Mouse (Mus musculus) heart, postnatal 0 days (tissue): ENCODE data around the gene Swt1. TPM values are rescaled to one million over a fixed set of nuclear protein-coding genes. Genes with fewer than 3 reads are reported as not detected.

ENCODE experiments used
- ATAC-seq: fragments of 200-750 bp; cut with Nextera tagmentation; 2 replicates; pipeline ENCODE4 v1.8.0; 2017; ENCODE audit warnings: low read depth, moderate number of reproducible peaks, moderate library complexity; ENCODE audit not compliant: insufficient read depth
- DNase-seq: peaks from one replicate; pipeline ENCODE4 v3.0.0-alpha.2; 2016; ENCODE audit warnings: low spot score
- H3K27ac ChIP-seq: fragments of 300-500 bp; sonication (generic); 2 replicates; pipeline ENCODE4 v1.5.1; 2014; ENCODE audit warnings: low read depth, mild to moderate bottlenecking
- H3K27me3 ChIP-seq: fragments of 300-500 bp; sonication (generic); 2 replicates; pipeline ENCODE4 v1.6.1; 2014; ENCODE audit warnings: low read length, mixed read lengths; ENCODE audit not compliant: control insufficient read depth, insufficient read depth
- H3K36me3 ChIP-seq: fragments of 300-500 bp; sonication (generic); replicated peaks from 2 replicates; pipeline ENCODE4 v1.6.1; 2014; ENCODE audit warnings: low read length, mixed read lengths; ENCODE audit not compliant: control insufficient read depth, insufficient read depth
- H3K4me1 ChIP-seq: fragments of 300-500 bp; sonication (generic); 2 replicates; pipeline ENCODE4 v1.6.1; 2014; ENCODE audit warnings: antibody characterized with exemption; ENCODE audit not compliant: control insufficient read depth, insufficient read depth
- H3K4me2 ChIP-seq: fragments of 300-500 bp; sonication (generic); 2 replicates; pipeline ENCODE4 v1.6.1; 2014; ENCODE audit warnings: low read depth, mild to moderate bottlenecking, low read length, moderate library complexity
- H3K4me3 ChIP-seq: fragments of 300-500 bp; sonication (generic); 2 replicates; pipeline ENCODE4 v1.5.1; 2014; ENCODE audit warnings: low read depth, low read length
- H3K9ac ChIP-seq: fragments of 300-500 bp; sonication (generic); replicated peaks from 2 replicates; pipeline ENCODE4 v1.6.1; 2014; ENCODE audit warnings: low read depth, low read length, mixed read lengths
- H3K9me3 ChIP-seq: fragments of 300-500 bp; sonication (generic); replicated peaks from 2 replicates; pipeline ENCODE4 v1.6.1; 2016; ENCODE audit warnings: low read length; ENCODE audit not compliant: control insufficient read depth
- CTCF ChIP-seq: IDR thresholded peaks from 2 replicates; pipeline ENCODE4 v1.5.1; 2016; ENCODE audit warnings: antibody characterized with exemption, control low read depth, low read depth
- EP300 ChIP-seq: IDR thresholded peaks from 2 replicates; pipeline ENCODE4 v1.6.1; 2016; ENCODE audit warnings: antibody characterized with exemption, low read depth
- whole genome bisulfite sequencing: fragments of 180-500 bp; shearing (Covaris S2); extraction: QIAGEN DNeasy Blood & Tissue Kit; methylation state at CpG from one replicate; pipeline ENCODE4 v1.1.7; 2014; 5-methylcytosine and 5-hydroxymethylcytosine counted together
- polyA plus RNA-seq: library from polyadenylated mRNA; unstranded; fragments of >200 nt; fragmentation: Nextera tagmentation; extraction: Ambion mirVana; gene quantifications from 2 replicates; pipeline ENCODE4 v1.2.1, GENCODE M21; 2015
- total RNA-seq: library from RNA; depleted of rRNA; stranded (reverse); fragments of >200 nt; gene quantifications from 2 replicates; pipeline ENCODE4 v1.2.3, GENCODE M21; 2014; ENCODE audit warnings: low replicate concordance

Gene Swt1
- total and polyA plus RNA-seq, 2 experiments from 2014 or later: 2.9 to 15.9 TPM

- Histone ChIP-seq H3K9me3 (no peaks in the 10 kb centered on the region), H3K27ac (no peak overlapping the region), H3K4me1 (peaks cover 3% of the 10 kb centered on the region; the same call in 1 of the 2 replicates), H3K4me3 (no peak overlapping the region), H3K9ac (no peak overlapping the region), H3K36me3 (peaks cover 35% of the 10 kb centered on the region), H3K4me2 (no peak overlapping the region), H3K27me3 (no peaks in the 10 kb centered on the region)
- WGBS: 83% methylated on average over 9 of the region's 9 CpGs
- DNase-seq (no peak), ATAC-seq (no peak)
- TF ChIP-seq CTCF (peak; percentile 21; the same call in 1 of the 2 replicates), EP300 (no peak)
Observed at GRCm38 (mm10) chr1:151461265-151461664, 33.0 kb upstream of the Swt1 start.

GRCm38 (mm10) chr1:151457087-151457486 is 28.8 kb upstream of the Swt1 start:
- no peak overlapping the region for H3K4me2 ChIP-seq
- no peaks in the 10 kb centered on the region for H3K9me3 ChIP-seq
- no peak overlapping the region for H3K27ac ChIP-seq
- H3K9ac ChIP-seq: no peak overlapping the region
- ATAC-seq: no peak
- WGBS: 61% methylated on average over 5 of the region's 5 CpGs
- DNase-seq: no peak
- TF ChIP-seq CTCF: no peak
- no peak for TF ChIP-seq EP300
- H3K27me3 ChIP-seq: no peaks in the 10 kb centered on the region
- H3K36me3 ChIP-seq: peaks cover 63% of the 10 kb centered on the region
- no peaks in the 10 kb centered on the region for H3K4me1 ChIP-seq
- no peak overlapping the region for H3K4me3 ChIP-seq

- peaks cover 80% of the 10 kb centered on the region for H3K36me3 ChIP-seq
- no peak overlapping the region for H3K9ac ChIP-seq
- 95% methylated on average over 11 of the region's 11 CpGs for WGBS
- no peak for ATAC-seq
- no peaks in the 10 kb centered on the region for H3K4me1 ChIP-seq
- no peak overlapping the region for H3K27ac ChIP-seq
- no peaks in the 10 kb centered on the region for H3K9me3 ChIP-seq
- no peak for DNase-seq
- TF ChIP-seq EP300 (no peak), CTCF (no peak)
- no peak overlapping the region for H3K4me3 ChIP-seq
- no peak overlapping the region for H3K4me2 ChIP-seq
- H3K27me3 ChIP-seq: no peaks in the 10 kb centered on the region
Observed at GRCm38 (mm10) chr1:151451946-151452345, 23.7 kb upstream of the Swt1 start.

- H3K4me2 ChIP-seq: no peak overlapping the region
- no peaks in the 10 kb centered on the region for H3K9me3 ChIP-seq
- TF ChIP-seq CTCF: no peak
- no peak for TF ChIP-seq EP300
- ATAC-seq (no peak), DNase-seq (no peak)
- no peak overlapping the region for H3K9ac ChIP-seq
- H3K4me3 ChIP-seq: no peak overlapping the region
- 89% methylated on average over 1 of the region's 2 CpGs for WGBS
- H3K27ac ChIP-seq: no peak overlapping the region
- peaks cover 82% of the 10 kb centered on the region for H3K36me3 ChIP-seq
- no peaks in the 10 kb centered on the region for H3K4me1 ChIP-seq
- H3K27me3 ChIP-seq: no peaks in the 10 kb centered on the region
Observed at GRCm38 (mm10) chr1:151450851-151451250, 22.6 kb upstream of the Swt1 start.

GRCm38 (mm10) chr1:151449866-151450265 is 21.6 kb upstream of the Swt1 start:
- Histone ChIP-seq H3K9me3 (no peaks in the 10 kb centered on the region), H3K9ac (no peak overlapping the region), H3K27ac (no peak overlapping the region), H3K36me3 (peaks cover 89% of the 10 kb centered on the region), H3K4me3 (no peak overlapping the region), H3K27me3 (no peaks in the 10 kb centered on the region), H3K4me1 (no peaks in the 10 kb centered on the region), H3K4me2 (no peak overlapping the region)
- TF ChIP-seq EP300 (no peak), CTCF (no peak)
- 93% methylated on average over 10 of the region's 10 CpGs for WGBS
- DNase-seq (no peak), ATAC-seq (no peak)

- DNase-seq: no peak
- Histone ChIP-seq H3K4me2 (no peak overlapping the region), H3K36me3 (peaks cover 54% of the 10 kb centered on the region), H3K9me3 (no peaks in the 10 kb centered on the region), H3K4me3 (no peak overlapping the region), H3K4me1 (no peaks in the 10 kb centered on the region), H3K27ac (no peak overlapping the region), H3K27me3 (no peaks in the 10 kb centered on the region), H3K9ac (no peak overlapping the region)
- no peak for ATAC-seq
- 52% methylated on average over 6 of the region's 6 CpGs for WGBS
- TF ChIP-seq CTCF (no peak), EP300 (no peak)
Observed at GRCm38 (mm10) chr1:151435431-151435830, 7.2 kb upstream of the Swt1 start.
